Mouse (Mus musculus): ENCODE measurements around the gene Pou6f2.

- TF ChIP-seq CTCF (IDR thresholded peaks at IDR 0.05; ENCODE audit: insufficient read depth, low read length) (no peak), POLR2A (IDR thresholded peaks at IDR 0.05; ENCODE audit: borderline replicate concordance, extremely low read depth, low read depth, low read length) (no peak)
These were observed 74.1 kb downstream of the Pou6f2 start for GRCm38 (mm10) chr13:18323407-18323806.

Measured in lung, adult 2 months (tissue).